In genomic region chr12:32110903-32111302, GRCm38 (mm10) we compare ENCODE assay signal across 10 mouse cellular contexts. TPM values are rescaled to one million over a fixed set of nuclear protein-coding genes. Genes with fewer than 3 reads are reported as not detected.
DNase-seq lines count a peak whose midpoint lies in the region; ATAC-seq lines count a peak whose summit lies in the region.
"Had no signal": no experiment of that assay in that cellular context is flagged by ENCODE, and none has a peak within 500 bp of the region (broad histone marks: within the 10 kb centered on the region; RNA-seq: fewer than 3 reads in every experiment).

No protein-coding gene starts in this region.

- peaks cover 8% of the 10 kb centered on the region; the same call in 1 of the 2 replicates for H3K4me1 ChIP-seq in neural tube, embryonic 15.5 days
- peaks cover 88% of the 10 kb centered on the region for H3K4me1 ChIP-seq in liver, embryonic 16.5 days (ENCODE audit: control insufficient read depth, low read depth, low read length)
- H3K4me1 ChIP-seq: midbrain, embryonic 13.5 days had no signal

- no peak overlapping the region for H3K9ac ChIP-seq in neural tube, embryonic 15.5 days (replicated peaks)
- H3K9ac ChIP-seq in liver, embryonic 16.5 days (ENCODE audit: low read depth, low read length), result peak overlapping the region; percentile 13
- H3K9ac ChIP-seq: midbrain, embryonic 13.5 days had no signal

- no peaks in the 10 kb centered on the region for H3K9me3 ChIP-seq in neural tube, embryonic 15.5 days (replicated peaks)
- H3K9me3 ChIP-seq in liver, embryonic 16.5 days (replicated peaks; ENCODE audit: control insufficient read depth, low read length), result no peaks in the 10 kb centered on the region
- H3K9me3 ChIP-seq: midbrain, embryonic 13.5 days had no signal

- ATAC-seq in neural tube, embryonic 15.5 days (ENCODE audit: low FRiP score), result no peak
- ATAC-seq in liver, embryonic 16.5 days (ENCODE audit: low read depth), result peak; percentile 94
- ATAC-seq: midbrain, embryonic 13.5 days had no signal

- intact Hi-C loops in left cerebral cortex, postnatal 10 days (cut with DNase I), result no loop called here

- H3K27me3 ChIP-seq in neural tube, embryonic 15.5 days (replicated peaks), result no peaks in the 10 kb centered on the region
- H3K27me3 ChIP-seq in liver, embryonic 16.5 days (ENCODE audit: control insufficient read depth, insufficient read depth, low read depth, low read length), result no peaks in the 10 kb centered on the region
- H3K27me3 ChIP-seq: midbrain, embryonic 13.5 days had no signal

- DNase-seq in adrenal gland, adult 2 months, result peak; percentile 67
- no peak for DNase-seq in adrenal gland, adult 8-10 months
- peak; percentile 19 for DNase-seq in neural tube, embryonic 10.5 days (ENCODE audit: extremely low spot score, low spot score)
- peak; percentile 45 for DNase-seq in yolk sac, embryonic 10.5 days (ENCODE audit: low spot score)
- no peak for DNase-seq in left cerebral cortex, postnatal 10 days (ENCODE audit: extremely low spot score in 1 of 2, low spot score in 2 of 2)
- DNase-seq in lung, postnatal 36 days, result no peak
- DNase-seq: heart, postnatal 10 days had no signal

- no peak overlapping the region for H3K4me3 ChIP-seq in neural tube, embryonic 15.5 days (replicated peaks)
- peak overlapping the region; percentile 56 for H3K4me3 ChIP-seq in liver, embryonic 16.5 days (ENCODE audit: low read depth, low read length)
- H3K4me3 ChIP-seq: midbrain, embryonic 13.5 days had no signal

- 11% methylated on average over 5 of the region's 5 CpGs for WGBS in neural tube, embryonic 15.5 days
- 21% methylated on average over 5 of the region's 5 CpGs for WGBS in liver, embryonic 16.5 days (ENCODE audit: insufficient replicate concordance)

- no peak overlapping the region for H3K27ac ChIP-seq in neural tube, embryonic 15.5 days (replicated peaks)
- peak overlapping the region; percentile 85 for H3K27ac ChIP-seq in liver, embryonic 16.5 days (ENCODE audit: low read length)
- H3K27ac ChIP-seq: midbrain, embryonic 13.5 days had no signal

- no peaks in the 10 kb centered on the region for H3K36me3 ChIP-seq in neural tube, embryonic 15.5 days
- peaks cover 25% of the 10 kb centered on the region for H3K36me3 ChIP-seq in liver, embryonic 16.5 days (ENCODE audit: control insufficient read depth, insufficient read depth)
- H3K36me3 ChIP-seq: midbrain, embryonic 13.5 days had no signal

- H3K4me2 ChIP-seq in neural tube, embryonic 15.5 days, result no peak overlapping the region
- peak overlapping the region; percentile 63 for H3K4me2 ChIP-seq in liver, embryonic 16.5 days (ENCODE audit: low read depth, low read length)
- H3K4me2 ChIP-seq: midbrain, embryonic 13.5 days had no signal

RNA-seq across cellular contexts. Expression of gene Prkar2b, which starts 49.8 kb away (rescaled TPM):
- 100 to 1,000 TPM; 336 to 511 TPM for total RNA-seq in adrenal gland, adult 2 months (2021)
- polyA plus RNA-seq in adrenal gland, adult 2 months (2012; rRNA removed), result 134 and 196 TPM in 2 replicates
- total RNA-seq in adrenal gland, adult 8-10 months (2022), result 100 to 1,000 TPM; 295 to 379 (median 319) TPM
- 99.0 and 123 TPM in 2 replicates for polyA plus RNA-seq in neural tube, embryonic 15.5 days (2015; fragmentation: Nextera tagmentation; extraction: Ambion mirVana)
- 51.1 and 53.8 TPM in 2 replicates for polyA plus RNA-seq in liver, embryonic 16.5 days (2015; fragmentation: Nextera tagmentation; extraction: Ambion mirVana)
- 100 to 1,000 TPM; 157 to 160 TPM for total RNA-seq in left cerebral cortex, postnatal 10 days (2021)

Comparison
In these comparisons a context has a peak if more than half of its experiments do, and no peak if none do; other contexts are left out.
1. DNase-seq: peak in adrenal gland, adult 2 months (single experiment), neural tube, embryonic 10.5 days (single experiment) and yolk sac, embryonic 10.5 days (single experiment); none in adrenal gland, adult 8-10 months (single experiment), left cerebral cortex, postnatal 10 days (0 of 2) and lung, postnatal 36 days (single experiment).